Mouse (Mus musculus) CH12.LX (cell line): ENCODE results near the gene Lrp5. TPM values are rescaled to one million over a fixed set of nuclear protein-coding genes. Genes with fewer than 3 reads are reported as not detected.

Source experiments
- DNase-seq: peaks from one replicate; pipeline ENCODE4 v3.0.0-alpha.2; 2013; ENCODE audit errors: extremely low read depth
- H3K27ac ChIP-seq: 2 replicates; pipeline ENCODE4 v1.5.1; 2012; ENCODE audit warnings: low read depth, mild to moderate bottlenecking, control low read depth, moderate library complexity; ENCODE audit not compliant: insufficient read depth
- H3K27me3 ChIP-seq: replicated peaks from 2 replicates; pipeline ENCODE3; 2012; ENCODE audit warnings: inconsistent platforms
- H3K36me3 ChIP-seq, 2 experiments: replicated peaks in 1 of 2; 2 replicates each; pipeline versions ENCODE3 to v1.6.1; 2012; ENCODE audit warnings: inconsistent platforms in 1 of 2, low read length in 1 of 2, mild to moderate bottlenecking in 1 of 2, mixed read lengths in 1 of 2, moderate library complexity in 1 of 2; ENCODE audit not compliant: control insufficient read depth in 1 of 2, insufficient read depth in 1 of 2
- H3K4me1 ChIP-seq, 2 experiments: 2 replicates each; pipeline ENCODE4 v1.6.1; 2012; ENCODE audit warnings: inconsistent platforms in 1 of 2, moderate library complexity in 1 of 2; ENCODE audit not compliant: insufficient read depth in 2 of 2, control insufficient read depth in 1 of 2
- H3K4me2 ChIP-seq: 2 replicates; pipeline ENCODE4 v1.6.1; 2012; ENCODE audit warnings: low read depth, mild to moderate bottlenecking, control low read depth; ENCODE audit not compliant: poor library complexity, insufficient read depth, severe bottlenecking
- H3K4me3 ChIP-seq, 3 experiments: fragments of 150-350 bp in 1 of 3; sonication (generic) in 1 of 3; replicated peaks in 1 of 3; 2 replicates each; pipeline versions ENCODE3 to v1.5.1; 2011 to 2012; ENCODE audit warnings: low read depth in 2 of 3, low read length in 2 of 3, mild to moderate bottlenecking in 2 of 3, moderate library complexity in 2 of 3, control low read depth in 1 of 3, improper control_type of control experiment in 1 of 3, inconsistent platforms in 1 of 3, mixed read lengths in 1 of 3; ENCODE audit not compliant: poor library complexity in 1 of 3
- H3K79me2 ChIP-seq: replicated peaks from 2 replicates; pipeline ENCODE4 v1.6.1; 2012; ENCODE audit warnings: mild to moderate bottlenecking, moderate library complexity; ENCODE audit not compliant: control insufficient read depth, poor library complexity, insufficient read depth, severe bottlenecking; ENCODE audit errors: extremely low read depth
- H3K9ac ChIP-seq: 2 replicates; pipeline ENCODE4 v1.6.1; 2012; ENCODE audit warnings: low read depth, mild to moderate bottlenecking, control low read depth, moderate library complexity; ENCODE audit not compliant: insufficient read depth
- H3K9me3 ChIP-seq: replicated peaks from 2 replicates; pipeline ENCODE3; 2012; ENCODE audit warnings: low read length, inconsistent platforms, mixed read lengths
- BHLHE40 ChIP-seq: IDR thresholded peaks from 2 replicates; pipeline ENCODE4 v1.6.1; 2011; ENCODE audit warnings: mild to moderate bottlenecking, low read depth, low read length, improper control_type of control experiment
- CHD2 ChIP-seq: IDR thresholded peaks from 2 replicates; pipeline ENCODE4 v1.6.1; 2011; ENCODE audit warnings: low read length, improper control_type of control experiment
- CTCF ChIP-seq, 2 experiments: IDR thresholded peaks in 1 of 2; conservative IDR thresholded peaks in 1 of 2; 2 replicates each; pipeline ENCODE4 v1.5.1; 2011 to 2012; ENCODE audit warnings: low read depth in 2 of 2, low read length in 2 of 2, improper control_type of control experiment in 1 of 2, inconsistent platforms in 1 of 2, mild to moderate bottlenecking in 1 of 2, moderate library complexity in 1 of 2
- E2F4 ChIP-seq: IDR thresholded peaks from 2 replicates; pipeline ENCODE4 v1.6.1; 2011; ENCODE audit warnings: low read depth, low read length, improper control_type of control experiment; ENCODE audit not compliant: insufficient replicate concordance
- ELF1 ChIP-seq: IDR thresholded peaks from 2 replicates; pipeline ENCODE4 v1.6.1; 2014; ENCODE audit warnings: low read depth, mild to moderate bottlenecking, inconsistent platforms, low read length, improper control_type of control experiment
- EP300 ChIP-seq: IDR thresholded peaks from 2 replicates; pipeline ENCODE4 v1.6.1; 2011; ENCODE audit warnings: low read length, improper control_type of control experiment
- ETS1 ChIP-seq: conservative IDR thresholded peaks from 2 replicates; pipeline ENCODE4 v1.6.1; 2012; ENCODE audit warnings: low read depth, mild to moderate bottlenecking, inconsistent platforms, low read length, improper control_type of control experiment, moderate library complexity
- GABPA ChIP-seq: IDR thresholded peaks from 2 replicates; pipeline ENCODE4 v1.6.1; 2012; ENCODE audit warnings: low read depth, low read length, improper control_type of control experiment, inconsistent platforms; ENCODE audit not compliant: insufficient replicate concordance
- HCFC1 ChIP-seq: IDR thresholded peaks from 2 replicates; pipeline ENCODE4 v1.6.1; 2012; ENCODE audit warnings: low read depth, mild to moderate bottlenecking, inconsistent platforms, low read length, improper control_type of control experiment
- IRF4 ChIP-seq: IDR thresholded peaks from 2 replicates; pipeline ENCODE4 v1.6.1; 2014; ENCODE audit warnings: low read depth, mild to moderate bottlenecking, inconsistent platforms, low read length, improper control_type of control experiment
- JUND ChIP-seq: conservative IDR thresholded peaks from 2 replicates; pipeline ENCODE4 v1.6.1; 2011; ENCODE audit warnings: low read depth, low read length, improper control_type of control experiment
- KAT2A ChIP-seq: IDR thresholded peaks from 2 replicates; pipeline ENCODE4 v1.6.1; 2012; ENCODE audit warnings: low read length, improper control_type of control experiment, inconsistent platforms; ENCODE audit not compliant: insufficient replicate concordance
- MAFK ChIP-seq: IDR thresholded peaks from 2 replicates; pipeline ENCODE4 v1.6.1; 2011; ENCODE audit warnings: low read length, improper control_type of control experiment; ENCODE audit not compliant: insufficient replicate concordance
- MAX ChIP-seq: IDR thresholded peaks from 2 replicates; pipeline ENCODE4 v1.6.1; 2011; ENCODE audit warnings: low read length, improper control_type of control experiment
- MXI1 ChIP-seq: IDR thresholded peaks from 2 replicates; pipeline ENCODE4 v1.6.1; 2011; ENCODE audit warnings: mild to moderate bottlenecking, low read depth, low read length, improper control_type of control experiment
- PAX5 ChIP-seq: IDR thresholded peaks from 2 replicates; pipeline ENCODE4 v1.6.1; 2012; ENCODE audit warnings: low read length, inconsistent platforms, mixed read lengths
- POLR2A ChIP-seq: IDR thresholded peaks from 2 replicates; pipeline ENCODE4 v1.6.1; 2011; ENCODE audit warnings: low read depth, mild to moderate bottlenecking, improper control_type of control experiment, low read length
- POLR2AphosphoS2 ChIP-seq: IDR thresholded peaks from 2 replicates; pipeline ENCODE4 v1.6.1; 2011; ENCODE audit warnings: low read depth, low read length, improper control_type of control experiment
- RCOR1 ChIP-seq: conservative IDR thresholded peaks from 2 replicates; pipeline ENCODE4 v1.6.1; 2012; ENCODE audit warnings: low read depth, mild to moderate bottlenecking, inconsistent platforms, low read length, improper control_type of control experiment
- SIN3A ChIP-seq: IDR thresholded peaks from 2 replicates; pipeline ENCODE4 v1.6.1; 2012; ENCODE audit warnings: low read length, improper control_type of control experiment, inconsistent platforms
- SMC3 ChIP-seq: IDR thresholded peaks from 2 replicates; pipeline ENCODE4 v1.6.1; 2011; ENCODE audit warnings: low read depth, low read length, improper control_type of control experiment
- TBP ChIP-seq: conservative IDR thresholded peaks from 2 replicates; pipeline ENCODE4 v1.6.1; 2011; ENCODE audit warnings: low read depth, low read length, improper control_type of control experiment
- TCF12 ChIP-seq: IDR thresholded peaks from 2 replicates; pipeline ENCODE4 v1.6.1; 2014; ENCODE audit warnings: low read depth, mild to moderate bottlenecking, inconsistent platforms, low read length, improper control_type of control experiment
- UBTF ChIP-seq: IDR thresholded peaks from 2 replicates; pipeline ENCODE4 v1.6.1; 2012; ENCODE audit warnings: low read depth, mild to moderate bottlenecking, inconsistent platforms, low read length, improper control_type of control experiment, moderate library complexity
- dilution Hi-C: fragments of 300-500 bp; cut with MboI; formaldehyde crosslinking; loops from 2 replicates; pipeline ENCODE4 v1.14.3; 2020; ENCODE audit warnings: low sequenced_read_pairs; ENCODE audit not compliant: extremely low pct_unique_long_range_greater_than_20kb, extremely low pct_ligation_motif_present
- in situ Hi-C: fragments of 300-500 bp; cut with MboI; formaldehyde crosslinking; loops from 3 replicates; pipeline ENCODE4 v1.14.3; 2019; ENCODE audit warnings: low sequenced_read_pairs, low pct_ligation_motif_present, low pct_unique_long_range_greater_than_20kb, mixed read lengths
- polyA plus RNA-seq: library from polyadenylated mRNA; unstranded; fragments of >175 nt; gene quantifications from 2 replicates; pipeline ENCODE4 v1.2.1, GENCODE M21; 2012; ENCODE audit warnings: low read depth; ENCODE audit not compliant: insufficient read length
- total RNA-seq, 2 experiments: library from RNA; depleted of rRNA; stranded (reverse); fragments of 300-350 nt in 1 of 2; fragments of >200 nt in 1 of 2; gene quantifications; 2 replicates each; pipeline ENCODE4 v1.2.3; 2012 to 2014

The Lrp5 gene
- total and polyA plus RNA-seq, 3 experiments: 0.13 to 1.4 (median 1.1) TPM

GRCm38 (mm10) chr19:3684957-3685580 lies 1.3 kb downstream of the Lrp5 start:
- Histone ChIP-seq H3K4me2 (no peak overlapping the region), H3K9ac (no peak overlapping the region), H3K79me2 (no peaks in the 10 kb centered on the region), H3K4me3 (no peak overlapping the region)
- dilution Hi-C loops: no loop called here
- TF ChIP-seq ELF1 (no peak), MXI1 (no peak), TBP (no peak), SMC3 (no peak), MAX (no peak), UBTF (no peak), CTCF (conservative IDR thresholded peaks at IDR 0.05 in 1 of 2, IDR thresholded peaks at IDR 0.05 in 1 of 2; ENCODE audit: low read depth in 2 of 2, low read length in 2 of 2) (no peak), IRF4 (no peak), CHD2 (no peak), EP300 (no peak), POLR2A (no peak), MAFK (no peak), E2F4 (no peak), PAX5 (no peak), BHLHE40 (no peak), POLR2AphosphoS2 (no peak), TCF12 (no peak), KAT2A (no peak), GABPA (no peak)
- TF ChIP-seq, all 38 proteins: peak for 0
- H3K36me3 ChIP-seq: no peaks in the 10 kb centered on the region
- peaks cover 30% of the 10 kb centered on the region for H3K27me3 ChIP-seq
- in situ Hi-C loops: no loop called here
- peaks cover 4% of the 10 kb centered on the region for H3K9me3 ChIP-seq
- peaks cover 0 to 5% of the 10 kb centered on the region in 2 experiments; a peak in 1 of 4 replicates for H3K4me1 ChIP-seq
- H3K27ac ChIP-seq: no peak overlapping the region
- no peak for DNase-seq

- Histone ChIP-seq H3K9ac (no peak overlapping the region), H3K4me3 (no peak overlapping the region), H3K27ac (no peak overlapping the region)
- dilution Hi-C loops: no loop called here
- TF ChIP-seq HCFC1: no peak
- no peak for TF ChIP-seq BHLHE40
- TF ChIP-seq ETS1: no peak
- no peak for TF ChIP-seq SMC3
- TF ChIP-seq PAX5: no peak
- TF ChIP-seq RCOR1: no peak
- no peak for TF ChIP-seq JUND
- no peak for TF ChIP-seq GABPA
- TF ChIP-seq SIN3A: no peak
- no peak for TF ChIP-seq IRF4
- TF ChIP-seq, all 38 proteins: peak for 0
- H3K36me3 ChIP-seq: no peaks in the 10 kb centered on the region
- no peaks in the 10 kb centered on the region for H3K79me2 ChIP-seq
- H3K9me3 ChIP-seq: no peaks in the 10 kb centered on the region
- peaks cover 30% of the 10 kb centered on the region for H3K27me3 ChIP-seq
- in situ Hi-C loops: no loop called here
- no peak for DNase-seq
- peaks cover 0 to 5% of the 10 kb centered on the region in 2 experiments; a peak in 1 of 4 replicates for H3K4me1 ChIP-seq
- H3K4me2 ChIP-seq: no peak overlapping the region
Measured at GRCm38 (mm10) chr19:3684414-3684813, 1.9 kb downstream of the Lrp5 start.
